Mouse (Mus musculus) thymus, adult 2 months (tissue): ENCODE measurements around the gene Ppara. TPM values are rescaled to one million over a fixed set of nuclear protein-coding genes. Genes with fewer than 3 reads are reported as not detected.
"Not testable (repeated sequence)": the region's sequence is repeated elsewhere in the genome, so short reads cannot be mapped to it uniquely, and the experiment has no call there.

Source experiments
- DNase-seq: peaks from one replicate; pipeline ENCODE4 v3.0.0; 2021
- H3K27ac ChIP-seq: fragments of 200-500 bp; 2 replicates; pipeline ENCODE4 v1.5.1; 2012; ENCODE audit warnings: low read length, control low read depth; ENCODE audit not compliant: control insufficient read depth, insufficient read depth
- H3K27me3 ChIP-seq: fragments of 200-500 bp; 2 replicates; pipeline ENCODE4 v1.6.1; 2012; ENCODE audit warnings: mild to moderate bottlenecking, low read length, moderate library complexity, mixed read lengths; ENCODE audit not compliant: control insufficient read depth, insufficient read depth
- H3K36me3 ChIP-seq: fragments of 200-500 bp; 2 replicates; pipeline ENCODE4 v1.6.1; 2012; ENCODE audit warnings: mild to moderate bottlenecking, low read length, moderate library complexity; ENCODE audit not compliant: control insufficient read depth, insufficient read depth
- H3K4me1 ChIP-seq: fragments of 200-500 bp; replicated peaks from 2 replicates; pipeline ENCODE4 v1.6.1; 2012; ENCODE audit warnings: low read length; ENCODE audit not compliant: control insufficient read depth, insufficient read depth
- H3K4me3 ChIP-seq: fragments of 200-500 bp; 2 replicates; pipeline ENCODE4 v1.5.1; 2012; ENCODE audit warnings: mild to moderate bottlenecking, low read length, control low read depth, moderate library complexity; ENCODE audit not compliant: control insufficient read depth, insufficient read depth
- CTCF ChIP-seq: fragments of 200-500 bp; IDR thresholded peaks from 2 replicates; pipeline ENCODE4 v1.5.1; 2012; ENCODE audit warnings: mild to moderate bottlenecking, control low read depth, low read length, moderate library complexity, borderline replicate concordance; ENCODE audit not compliant: control insufficient read depth, poor library complexity, insufficient read depth; ENCODE audit errors: extremely low read depth
- POLR2A ChIP-seq: fragments of 200-500 bp; IDR thresholded peaks from 2 replicates; pipeline ENCODE4 v1.6.1; 2012; ENCODE audit warnings: mild to moderate bottlenecking, low read length, control low read depth, moderate library complexity; ENCODE audit not compliant: control insufficient read depth, poor library complexity, insufficient read depth; ENCODE audit errors: extremely low read depth
- WGBS: fragments of 180-500 bp; shearing (Covaris S2); methylation state at CpG from one replicate; pipeline ENCODE4 v1.1.7; 2018; 5-methylcytosine and 5-hydroxymethylcytosine counted together
- polyA plus RNA-seq: library from polyadenylated mRNA; depleted of rRNA; stranded (reverse); fragments of >200 nt; gene quantifications from 2 replicates; pipeline ENCODE4 v1.2.3, GENCODE M21; 2012

Gene Ppara
- polyA plus RNA-seq, 1 experiment, result 1.9 TPM

DNA sequence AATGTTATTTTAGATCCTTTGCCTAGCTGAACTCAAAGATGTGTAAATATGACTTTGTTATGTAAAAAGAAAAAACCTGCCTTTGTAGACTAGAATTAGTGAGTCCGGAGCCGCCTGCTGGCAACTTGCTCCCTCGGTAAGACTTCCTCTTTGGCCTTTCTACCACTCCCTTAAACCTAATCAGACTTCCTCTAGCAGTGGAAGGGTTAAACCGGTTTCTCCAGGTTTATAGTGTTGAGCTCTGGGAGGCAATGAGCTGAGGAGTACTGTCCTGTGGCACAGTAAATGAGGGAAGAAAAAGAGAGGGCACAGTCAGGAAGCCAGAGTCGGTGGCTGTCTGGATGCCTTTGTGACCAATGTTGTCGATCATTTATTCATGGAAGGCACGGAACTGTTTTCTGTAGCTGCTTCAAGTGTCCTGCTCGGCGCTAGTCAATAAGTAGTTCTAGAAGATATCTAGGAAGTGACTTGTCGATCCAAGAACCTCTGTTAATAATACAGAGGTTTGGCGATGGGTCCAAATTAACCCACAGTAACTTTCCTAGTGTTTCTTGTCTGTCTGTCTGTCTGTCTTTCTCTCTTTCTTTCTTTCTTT is 37.5 kb downstream of the Ppara start:
- TF ChIP-seq CTCF, result no peak
- no peak for TF ChIP-seq POLR2A
- no peak overlapping the region for H3K27ac ChIP-seq
- 54% methylated on average over 11 of the region's 11 CpGs for WGBS
- H3K36me3 ChIP-seq, result no peaks in the 10 kb centered on the region
- H3K4me3 ChIP-seq, result no peak overlapping the region
- H3K27me3 ChIP-seq, result no peaks in the 10 kb centered on the region
- no peaks in the 10 kb centered on the region for H3K4me1 ChIP-seq
- DNase-seq, result no peak

DNA sequence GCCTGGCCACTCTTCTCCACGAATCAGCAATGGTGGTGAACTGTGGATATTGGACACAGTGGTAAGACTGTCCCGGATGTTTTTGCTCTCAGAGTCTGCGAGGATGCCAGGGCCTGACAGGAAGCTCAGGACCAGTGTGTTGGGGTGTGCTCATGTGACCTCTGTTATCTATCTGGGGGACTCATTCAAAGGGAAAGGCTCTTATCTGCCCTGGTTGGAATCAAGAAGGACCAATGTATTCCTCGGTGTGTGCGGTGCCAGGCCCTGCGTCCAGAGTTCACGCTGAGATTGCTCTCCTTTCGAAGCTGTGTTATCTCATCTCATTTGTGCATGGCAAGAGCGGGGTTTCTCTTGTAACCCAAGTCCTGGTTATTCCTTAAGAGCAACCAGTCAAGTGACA is 39.6 kb downstream of the Ppara start:
- TF ChIP-seq POLR2A, result no peak
- Histone ChIP-seq H3K27me3 (no peaks in the 10 kb centered on the region), H3K4me1 (no peaks in the 10 kb centered on the region), H3K27ac (no peak overlapping the region), H3K36me3 (no peaks in the 10 kb centered on the region), H3K4me3 (no peak overlapping the region)
- WGBS, result 93% methylated on average over 9 of the region's 9 CpGs
- DNase-seq, result no peak

DNA sequence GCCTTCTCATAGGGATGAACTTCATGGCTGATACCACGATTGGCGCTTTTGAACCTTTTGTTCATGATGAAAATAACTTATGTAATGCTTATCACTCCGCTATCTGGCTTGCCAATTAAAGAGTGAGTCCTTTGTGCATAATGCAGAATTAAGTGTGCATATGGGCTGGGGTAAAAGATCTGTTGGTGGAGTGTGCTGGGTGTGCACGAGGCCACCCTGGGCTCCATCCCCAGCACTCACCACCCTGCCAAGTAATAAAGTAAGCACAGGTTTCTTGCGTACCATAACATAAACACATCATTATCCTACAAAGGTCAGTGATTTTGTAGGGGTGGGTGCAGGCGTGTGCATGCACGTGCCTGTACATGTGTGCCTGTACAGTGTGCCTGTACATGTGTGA is 40.2 kb downstream of the Ppara start:
- no peaks in the 10 kb centered on the region for H3K4me1 ChIP-seq
- TF ChIP-seq CTCF (no peak), POLR2A (no peak)
- WGBS, result 91% methylated on average over 7 of the region's 7 CpGs
- H3K27me3 ChIP-seq, result no peaks in the 10 kb centered on the region
- no peak overlapping the region for H3K4me3 ChIP-seq
- DNase-seq, result no peak
- no peak overlapping the region for H3K27ac ChIP-seq
- no peaks in the 10 kb centered on the region for H3K36me3 ChIP-seq

DNA sequence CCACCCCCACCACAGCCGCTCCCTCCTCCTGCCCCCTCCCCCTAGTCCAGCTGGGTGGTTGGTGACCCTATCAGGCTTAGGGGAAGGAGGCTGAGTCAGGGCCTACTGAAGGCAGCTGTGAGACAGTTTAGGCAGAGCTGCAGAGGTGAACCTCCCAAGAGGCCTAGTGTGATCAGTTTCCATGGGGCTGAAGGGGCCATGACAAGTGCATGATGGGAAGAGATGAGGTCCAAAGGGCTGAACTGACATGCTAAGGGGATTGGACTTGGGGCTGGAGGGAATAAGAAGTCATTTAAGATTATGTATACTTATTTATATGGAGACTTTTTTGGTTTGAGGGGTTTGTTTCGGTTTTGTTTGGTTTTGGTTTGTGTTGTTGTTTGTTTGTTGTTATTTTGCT is 41.5 kb downstream of the Ppara start:
- TF ChIP-seq POLR2A, result no peak
- TF ChIP-seq CTCF, result no peak
- Histone ChIP-seq H3K36me3 (no peaks in the 10 kb centered on the region), H3K27ac (no peak overlapping the region), H3K4me3 (no peak overlapping the region), H3K4me1 (no peaks in the 10 kb centered on the region), H3K27me3 (no peaks in the 10 kb centered on the region)
- DNase-seq, result no peak
- 44% methylated on average over 2 of the region's 2 CpGs for WGBS

DNA sequence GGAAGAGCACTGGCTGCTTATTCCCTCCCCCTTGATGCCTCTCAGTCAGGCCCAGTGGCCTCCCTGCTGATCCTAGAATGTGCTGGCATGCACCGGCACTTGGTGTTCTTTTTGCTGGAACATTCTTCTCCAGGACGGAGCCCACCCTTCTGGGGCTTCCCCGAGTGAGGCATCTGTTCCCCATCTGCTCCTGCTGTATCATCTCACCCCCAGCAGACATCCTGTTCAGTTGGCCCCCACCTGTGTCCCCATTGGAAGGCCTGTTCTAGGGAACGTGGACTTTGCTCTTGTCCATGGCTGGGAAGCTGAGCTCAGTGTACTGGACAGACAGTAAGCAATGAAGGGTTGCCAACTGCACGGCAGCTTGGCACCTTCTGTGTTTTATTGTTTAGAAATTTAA is 42.0 kb downstream of the Ppara start:
- no peak for DNase-seq
- H3K27ac ChIP-seq, result no peak overlapping the region
- H3K4me3 ChIP-seq, result no peak overlapping the region
- 88% methylated on average over 5 of the region's 5 CpGs for WGBS
- no peaks in the 10 kb centered on the region for H3K27me3 ChIP-seq
- H3K4me1 ChIP-seq, result no peaks in the 10 kb centered on the region
- no peaks in the 10 kb centered on the region for H3K36me3 ChIP-seq
- TF ChIP-seq CTCF (no peak), POLR2A (no peak)

DNA sequence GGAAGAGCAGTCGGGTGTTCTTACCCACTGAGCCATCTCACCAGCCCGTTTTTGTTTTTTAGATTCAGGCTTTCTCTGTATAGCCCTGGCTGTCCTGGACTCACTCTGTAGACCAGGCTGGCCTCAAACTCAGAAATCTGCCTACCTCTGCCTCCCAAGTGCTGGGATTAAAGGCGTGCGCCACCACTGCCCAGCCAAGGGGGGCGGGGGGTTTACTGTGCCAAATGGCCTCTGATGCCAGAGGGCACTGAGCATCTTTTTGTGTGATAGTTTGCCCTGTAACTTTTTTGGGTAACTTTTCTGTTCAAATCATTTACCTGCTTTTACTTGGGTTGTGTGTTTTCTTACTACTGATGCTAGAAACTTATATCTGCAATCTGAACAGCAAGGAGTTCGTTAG is 44.1 kb downstream of the Ppara start:
- H3K27me3 ChIP-seq, DNase-seq, H3K27ac ChIP-seq, H3K4me1 ChIP-seq, H3K4me3 ChIP-seq, H3K36me3 ChIP-seq: not testable (repeated sequence)
- 86% methylated on average over 6 of the region's 6 CpGs for WGBS

DNA sequence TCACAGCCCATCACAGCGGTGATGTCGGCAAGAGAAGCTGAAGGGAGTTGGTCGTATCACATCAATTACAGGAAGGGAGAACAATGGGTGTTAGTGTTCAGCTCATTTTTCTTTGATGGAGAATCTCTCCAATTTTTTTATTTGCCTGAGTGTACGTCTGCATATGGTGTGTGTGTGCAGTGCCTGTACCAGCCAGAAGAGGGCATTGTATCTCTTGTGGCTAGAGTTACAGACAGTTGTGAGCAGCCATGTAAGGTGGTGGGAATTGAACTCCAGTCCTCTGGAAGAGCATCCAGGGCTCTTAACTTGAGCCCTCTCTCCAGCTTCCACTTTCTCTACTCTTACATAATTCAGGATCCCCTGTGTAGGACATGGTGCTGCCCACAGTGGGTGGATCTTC is 48.4 kb downstream of the Ppara start:
- no peaks in the 10 kb centered on the region for H3K36me3 ChIP-seq
- H3K4me1 ChIP-seq, result no peaks in the 10 kb centered on the region
- no peaks in the 10 kb centered on the region for H3K27me3 ChIP-seq
- TF ChIP-seq POLR2A, result no peak
- no peak for TF ChIP-seq CTCF
- H3K27ac ChIP-seq, result no peak overlapping the region
- H3K4me3 ChIP-seq, result no peak overlapping the region
- no peak for DNase-seq
- 88% methylated on average over 4 of the region's 4 CpGs for WGBS
